Mouse (Mus musculus) midbrain, embryonic 14.5 days (tissue): ENCODE results near the gene Olfr1502. TPM values are rescaled to one million over a fixed set of nuclear protein-coding genes. Genes with fewer than 3 reads are reported as not detected.

Source experiments
- polyA plus RNA-seq: library from polyadenylated mRNA; unstranded; fragments of >200 nt; fragmentation: Nextera tagmentation; extraction: Ambion mirVana; gene quantifications from 2 replicates; pipeline ENCODE4 v1.2.1, GENCODE M21; 2014

Gene Olfr1502
- polyA plus RNA-seq, 1 experiment from 2014 or later: not detected

Other genes starting within 250 kb of the Olfr1502 start
- gene Olfr1487, start 244.4 kb upstream of the Olfr1502 start, polyA plus RNA-seq: not detected in 2 replicates
- not detected in 2 replicates for gene Olfr1489, start 230.2 kb upstream of the Olfr1502 start, polyA plus RNA-seq
- gene Olfr1490, start 210.7 kb upstream of the Olfr1502 start, polyA plus RNA-seq: not detected in 2 replicates
- not detected in 2 replicates for gene Olfr1491, start 164.5 kb upstream of the Olfr1502 start, polyA plus RNA-seq
- not detected in 2 replicates for gene Olfr1493-ps1, start 138.5 kb upstream of the Olfr1502 start, polyA plus RNA-seq
- gene Olfr1494, start 122.1 kb upstream of the Olfr1502 start, polyA plus RNA-seq: not detected in 2 replicates
- not detected in 2 replicates for gene Olfr1495, start 97.2 kb upstream of the Olfr1502 start, polyA plus RNA-seq
- gene Olfr1496, start 83.9 kb upstream of the Olfr1502 start, polyA plus RNA-seq: not detected in 2 replicates
- gene Olfr1497, start 63.6 kb upstream of the Olfr1502 start, polyA plus RNA-seq: not detected in 2 replicates
- gene Olfr1499, start 42.3 kb upstream of the Olfr1502 start, polyA plus RNA-seq: not detected in 2 replicates
- not detected in 2 replicates for gene Olfr1500, start 31.3 kb upstream of the Olfr1502 start, polyA plus RNA-seq
- gene Olfr1501, start 11.1 kb upstream of the Olfr1502 start, polyA plus RNA-seq: not detected in 2 replicates
- not detected in 2 replicates for gene Olfr1504, start 36.1 kb downstream of the Olfr1502 start, polyA plus RNA-seq
- gene Olfr1505, start 51.7 kb downstream of the Olfr1502 start, polyA plus RNA-seq: not detected in 2 replicates